Mouse (Mus musculus) fibroblast of lung, adult 2 months (primary cell): ENCODE measurements around the gene Tmcc1.
"Not testable (repeated sequence)": the region's sequence is repeated elsewhere in the genome, so short reads cannot be mapped to it uniquely, and the experiment has no call there.

Experiments
- DNase-seq: peaks from one replicate; pipeline ENCODE4 v3.0.0-alpha.2; 2011; ENCODE audit warnings: low read depth

The Tmcc1 gene

GRCm38 (mm10) chr6:116193394-116194393 is at the start of gene Tmcc1:
Gene Tmcc1, minus strand, starts transcription at chr6:116193486.
- DNase-seq, result peak; percentile 85

DNA sequence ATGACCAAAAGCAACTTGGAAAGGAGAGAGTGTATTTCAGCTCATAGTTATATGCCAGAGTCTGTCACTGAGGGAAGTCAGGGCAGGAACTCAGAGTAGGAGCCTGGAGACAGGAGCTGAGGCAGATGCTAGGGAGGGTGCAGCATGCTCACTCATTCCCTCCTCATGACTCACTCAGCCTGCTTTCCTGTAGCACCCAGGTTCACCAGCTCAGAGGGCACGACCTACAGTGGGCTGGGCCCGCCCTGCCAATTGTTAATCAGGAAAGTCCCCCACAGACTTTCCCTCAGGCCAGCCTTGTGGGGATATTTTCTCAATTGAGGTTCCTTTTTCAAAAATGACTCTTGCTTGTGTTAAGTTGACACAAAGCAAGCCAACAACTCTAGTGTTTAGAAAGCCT is 47.1 kb upstream of the Tmcc1 start:
- DNase-seq, result no peak

DNA sequence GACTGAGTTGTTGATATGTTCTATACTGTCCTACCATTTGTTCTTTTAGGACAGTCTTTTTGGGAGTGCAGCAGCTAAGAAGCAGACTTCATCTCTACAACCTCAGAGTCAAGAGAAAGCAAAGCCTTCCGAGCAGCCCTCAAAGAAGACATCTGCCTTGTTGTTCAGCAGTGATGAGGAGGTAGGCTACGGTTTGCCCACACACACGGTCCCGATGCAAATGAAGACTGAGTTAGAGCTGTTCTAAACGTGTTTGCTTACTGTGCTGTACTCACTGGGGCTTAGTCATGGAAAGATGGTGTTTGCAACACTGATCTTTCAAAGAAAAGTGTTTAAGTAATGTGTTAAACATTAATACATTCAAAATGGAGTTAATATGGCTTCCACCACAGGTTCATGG is 44.8 kb upstream of the Tmcc1 start:
- DNase-seq, result no peak

DNA sequence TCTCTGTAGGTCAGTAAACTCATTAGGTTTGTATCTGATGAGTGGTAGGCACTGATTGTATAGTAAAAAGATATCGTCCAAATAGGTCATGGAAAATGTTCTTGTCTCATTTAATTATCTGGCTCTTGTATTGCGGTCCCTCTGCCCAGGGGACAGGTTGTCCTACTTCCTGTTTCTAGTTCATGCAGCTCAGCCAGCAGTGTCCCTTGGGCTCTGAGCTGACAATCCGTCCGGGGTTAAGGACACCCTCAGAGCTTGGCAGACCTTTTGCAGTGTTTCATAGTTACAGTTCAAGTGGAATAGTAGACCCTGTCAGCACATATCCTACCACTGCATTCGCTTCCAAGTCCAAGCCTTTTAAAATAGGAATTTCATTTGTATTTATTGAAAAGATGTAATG is 42.0 kb upstream of the Tmcc1 start:
- no peak for DNase-seq

DNA sequence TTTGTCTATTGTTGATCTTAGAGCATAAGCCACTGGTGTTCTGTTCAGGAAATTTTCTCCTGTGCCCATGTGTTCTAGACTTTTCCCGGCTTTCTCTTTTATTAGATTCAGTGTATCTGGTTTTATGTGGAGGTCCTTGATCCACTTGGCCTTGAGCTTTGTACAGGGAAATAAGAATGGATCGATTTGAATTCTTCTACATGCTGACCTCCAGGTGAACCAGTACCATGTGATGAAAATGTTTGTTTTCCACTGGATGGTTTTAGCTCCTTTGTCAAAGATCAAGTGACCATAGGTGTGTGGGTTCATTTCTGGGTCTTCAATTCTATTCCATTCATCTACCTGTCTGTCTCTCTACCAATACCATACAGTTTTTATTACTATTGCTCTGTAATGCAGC is 41.5 kb upstream of the Tmcc1 start:
- not testable (repeated sequence) for DNase-seq

DNA sequence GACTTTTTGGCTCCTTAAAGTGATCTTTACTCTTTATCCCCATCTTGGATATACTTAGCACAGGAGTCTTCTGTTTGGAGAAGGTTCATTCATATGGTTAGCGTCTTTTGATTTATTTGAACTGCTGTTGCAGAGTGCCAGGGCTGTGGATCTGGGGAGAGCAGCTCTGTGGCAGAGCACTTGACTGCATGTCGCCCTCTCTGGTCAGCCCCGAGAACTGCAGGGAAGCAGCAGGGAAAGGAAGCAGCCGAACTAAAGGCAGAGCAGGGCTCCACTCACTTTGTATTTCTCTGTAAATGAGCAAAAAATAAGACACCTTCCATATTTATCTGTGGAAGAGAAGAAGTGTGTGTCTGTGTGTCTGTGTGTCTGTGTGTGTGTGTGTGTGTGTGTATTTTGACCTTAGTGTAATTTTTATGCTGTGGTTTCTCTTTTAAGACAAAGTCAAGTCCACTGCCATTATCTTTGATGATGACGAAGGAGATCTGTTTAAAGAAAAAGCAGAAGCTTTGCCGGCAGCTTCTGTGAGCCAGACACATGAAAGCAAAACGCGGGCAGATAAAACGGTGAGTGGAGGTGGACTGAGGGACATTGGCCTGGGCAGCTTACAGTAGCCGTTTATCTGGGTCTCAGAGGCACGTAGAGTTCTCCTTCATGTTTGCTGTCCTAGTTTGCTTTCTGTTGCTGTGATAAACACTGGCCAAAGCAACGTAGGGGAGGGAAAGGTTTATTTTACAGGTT is 35.7 kb upstream of the Tmcc1 start:
- peak; percentile 15 for DNase-seq

DNA sequence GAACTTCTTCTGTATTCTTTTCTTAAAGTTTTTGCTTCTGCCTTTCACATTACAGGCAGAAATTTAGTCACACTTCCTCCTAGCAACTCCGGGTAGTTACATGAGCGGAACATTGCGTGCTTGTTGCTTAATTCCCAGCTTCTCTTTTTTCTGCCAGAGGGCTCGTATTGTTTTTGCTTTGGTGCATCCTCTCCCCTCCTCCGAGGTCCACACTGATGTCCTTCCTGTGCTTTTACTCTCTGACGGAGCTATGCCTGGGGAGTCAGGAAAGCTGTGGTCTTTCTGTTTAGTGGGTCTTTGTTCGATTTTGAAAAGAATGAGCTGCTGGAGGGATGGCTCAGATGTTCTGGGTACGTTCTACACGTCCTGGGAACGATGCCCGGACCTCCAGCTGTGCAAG is 34.5 kb upstream of the Tmcc1 start:
- DNase-seq, result no peak

DNA sequence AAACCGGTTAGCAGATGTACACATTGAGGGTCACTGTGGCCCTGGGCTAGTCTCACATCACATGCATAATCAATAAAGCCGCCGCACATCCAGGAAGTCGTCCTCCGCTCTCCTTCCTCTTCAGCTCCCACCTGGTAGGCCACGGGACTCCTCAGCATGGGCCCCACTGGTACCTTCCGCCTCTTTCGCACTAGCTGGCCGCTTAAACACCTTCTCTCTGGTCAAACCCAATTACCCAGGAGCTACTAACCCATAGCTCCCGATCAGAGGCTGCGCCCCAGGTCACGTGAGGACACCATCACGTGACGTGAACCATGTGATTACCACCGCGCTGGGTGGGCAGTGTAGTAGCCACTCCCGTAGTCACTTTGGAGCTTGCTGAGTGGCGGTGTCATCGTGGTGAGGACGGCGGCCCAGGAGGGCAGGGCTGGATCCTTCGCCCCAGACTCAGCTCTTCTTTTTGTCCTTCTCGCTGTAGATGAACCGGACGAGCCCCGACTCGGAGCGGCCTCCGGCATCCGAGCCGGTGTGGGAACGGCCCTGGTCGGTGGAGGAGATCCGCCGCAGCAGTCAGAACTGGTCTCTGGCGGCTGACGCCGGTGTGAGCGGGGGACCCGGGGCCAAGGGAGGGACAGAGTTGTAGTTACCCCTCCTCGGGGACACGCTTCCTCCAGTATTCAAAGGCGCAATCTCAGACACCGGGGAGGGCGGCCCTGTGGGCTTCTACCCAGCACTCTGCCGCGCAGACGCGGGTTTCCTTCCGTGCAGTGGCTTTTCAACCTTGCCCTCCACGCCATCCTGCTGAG is 14.6 kb upstream of the Tmcc1 start, which contains the start of gene Washc2:
Gene Washc2, plus strand, starts transcription at position 310 of the 806 bp plus-strand sequence.
- DNase-seq, result peak; percentile 88

- DNase-seq, result no peak
These were observed 6.4 kb upstream of the Tmcc1 start for GRCm38 (mm10) chr6:116199682-116200081.

- DNase-seq, result no peak
These were observed 4.9 kb upstream of the Tmcc1 start for GRCm38 (mm10) chr6:116198173-116198572.

DNA sequence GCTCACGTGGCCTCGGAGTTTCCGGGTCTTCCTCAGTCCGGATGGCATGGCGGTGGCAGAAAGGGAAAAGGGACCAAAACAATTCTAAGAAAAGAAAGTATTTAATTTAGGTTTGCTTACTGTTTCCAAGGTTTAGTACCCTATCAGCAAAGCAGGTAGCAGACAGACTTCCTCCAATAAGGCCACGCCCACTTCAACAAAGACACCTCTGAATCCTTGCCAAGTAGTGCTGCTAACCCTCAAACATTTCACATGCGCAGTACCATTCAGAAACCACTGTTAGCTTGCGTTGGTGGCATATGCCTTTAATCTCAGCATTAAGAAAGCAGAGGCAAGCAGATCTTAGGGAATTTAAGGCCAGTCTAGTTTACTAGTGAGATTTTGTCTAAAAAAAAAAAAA is 2.5 kb upstream of the Tmcc1 start:
- no peak for DNase-seq

GRCm38 (mm10) chr6:116192809-116193311 is 426 bp downstream of the Tmcc1 start:
- DNase-seq, result no peak

DNA sequence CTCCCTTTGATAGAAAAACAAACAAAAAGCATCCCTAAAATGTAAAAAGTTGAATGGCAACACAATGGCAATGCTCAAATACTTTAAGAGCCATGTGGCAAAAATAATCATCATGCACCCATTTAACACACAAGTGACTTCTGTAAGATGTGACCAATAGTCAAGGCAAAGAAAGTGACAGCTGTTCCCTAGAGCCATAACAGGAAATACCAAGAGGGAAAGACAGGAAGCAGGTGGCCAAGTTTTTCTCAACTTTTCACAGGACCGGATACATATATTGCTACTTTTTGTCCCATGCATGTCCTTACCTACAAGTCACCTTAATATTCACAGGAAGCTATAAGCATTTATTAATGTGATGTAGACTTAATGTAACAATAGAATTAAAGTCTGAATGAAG is 3.9 kb downstream of the Tmcc1 start:
- no peak for DNase-seq

- no peak for DNase-seq
These were observed 6.8 kb downstream of the Tmcc1 start for GRCm38 (mm10) chr6:116186485-116186884.

DNA sequence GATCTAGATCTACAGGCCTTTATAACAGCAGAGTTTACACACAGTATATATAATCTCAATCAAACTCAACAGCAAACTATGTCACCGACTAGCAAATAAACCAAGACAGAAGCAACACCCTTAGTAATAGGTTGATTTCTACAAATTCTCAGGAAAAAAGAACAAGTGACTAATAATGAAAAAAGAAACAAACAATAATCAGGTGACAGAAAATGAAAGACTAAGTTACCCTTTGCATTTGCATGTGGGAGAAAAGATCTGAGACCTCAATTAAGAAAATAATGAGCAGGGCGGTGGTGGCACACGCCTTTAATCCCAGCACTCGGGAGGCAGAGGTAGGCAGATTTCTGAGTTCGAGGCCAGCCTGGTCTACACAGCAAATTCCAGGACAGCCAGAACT is 9.8 kb downstream of the Tmcc1 start:
- no peak for DNase-seq

- no peak for DNase-seq
These were observed 12.6 kb downstream of the Tmcc1 start for GRCm38 (mm10) chr6:116180731-116181130.

DNA sequence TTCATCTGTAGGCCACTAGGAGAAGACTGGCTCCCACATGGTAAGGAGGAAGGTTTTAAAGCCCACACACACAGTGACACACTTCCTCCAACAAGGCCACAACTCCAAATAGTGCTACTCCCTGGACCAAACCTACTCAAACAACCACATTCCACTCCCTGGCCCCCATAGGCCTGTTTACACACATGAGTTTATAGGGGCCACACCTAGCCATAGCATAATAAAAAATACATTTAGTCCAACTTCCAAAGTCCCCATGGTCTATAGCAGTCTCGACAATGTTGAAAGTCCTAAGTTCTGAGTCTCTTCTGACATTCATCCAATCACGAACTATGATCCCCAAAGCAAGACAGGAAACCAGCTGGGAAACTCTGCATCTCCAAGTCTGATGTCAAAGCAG is 14.9 kb downstream of the Tmcc1 start:
- DNase-seq, result no peak

DNA sequence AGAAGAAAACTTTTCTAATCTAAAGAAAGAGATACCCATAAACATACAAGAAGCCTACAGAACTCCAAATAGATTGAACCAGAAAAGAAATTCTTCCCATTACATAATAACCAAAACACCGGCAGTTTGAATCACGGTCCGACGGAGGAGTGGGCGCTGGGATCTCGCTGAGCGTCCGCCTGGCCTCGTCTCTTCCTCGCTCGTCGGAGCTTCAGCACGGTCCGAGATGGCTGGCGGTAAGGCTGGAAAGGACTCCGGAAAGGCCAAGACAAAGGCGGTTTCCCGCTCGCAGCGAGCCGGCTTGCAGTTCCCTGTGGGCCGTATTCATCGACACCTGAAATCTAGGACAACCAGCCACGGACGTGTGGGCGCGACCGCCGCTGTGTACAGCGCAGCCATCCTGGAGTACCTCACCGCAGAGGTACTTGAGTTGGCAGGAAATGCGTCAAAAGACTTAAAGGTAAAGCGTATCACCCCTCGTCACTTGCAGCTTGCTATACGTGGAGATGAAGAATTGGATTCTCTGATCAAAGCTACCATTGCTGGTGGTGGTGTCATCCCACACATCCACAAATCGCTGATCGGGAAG is 19.7 kb downstream of the Tmcc1 start:
- not testable (repeated sequence) for DNase-seq

DNA sequence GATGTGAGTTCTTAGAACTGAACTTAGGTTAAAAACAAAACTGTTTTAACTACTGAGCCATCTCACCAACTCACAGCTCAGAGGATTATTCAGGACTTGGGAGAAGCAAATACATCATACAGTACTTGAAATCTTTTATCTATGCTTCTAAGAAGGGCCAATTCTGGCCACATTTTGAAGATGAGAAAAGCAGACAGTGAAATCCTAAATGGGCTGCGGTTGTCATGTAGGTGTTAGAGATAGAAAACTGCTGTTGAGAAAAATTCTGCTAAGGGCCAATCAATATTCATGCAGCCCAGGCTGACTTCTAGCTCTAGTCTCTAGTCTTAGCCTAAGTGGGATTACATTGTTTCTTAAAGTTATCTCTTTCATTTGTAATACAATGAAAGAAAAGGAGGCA is 26.9 kb downstream of the Tmcc1 start:
- no peak for DNase-seq

- no peak for DNase-seq
These were observed 38.2 kb downstream of the Tmcc1 start for GRCm38 (mm10) chr6:116154854-116155624.

- no peak for DNase-seq
These were observed 45.9 kb downstream of the Tmcc1 start for GRCm38 (mm10) chr6:116147386-116147785.
